Mouse (Mus musculus) myocyte (in vitro differentiated cells): Measurements from ENCODE around the gene Mgat4d.

ENCODE experiments used
- CEBPB ChIP-seq: IDR thresholded peaks from 2 replicates; pipeline ENCODE4 v1.6.1; 2011; ENCODE audit warnings: mild to moderate bottlenecking, moderate library complexity; ENCODE audit not compliant: poor library complexity, insufficient read depth, severe bottlenecking
- E2F4 ChIP-seq: IDR thresholded peaks from one replicate; pipeline ENCODE4 v1.6.1; 2011; ENCODE audit warnings: mild to moderate bottlenecking, control low read depth, moderate library complexity; ENCODE audit not compliant: insufficient read depth
- MAX ChIP-seq: IDR thresholded peaks from one replicate; pipeline ENCODE4 v1.6.1; 2011; ENCODE audit warnings: low read depth, mild to moderate bottlenecking, control low read depth
- MYOG ChIP-seq, 3 experiments: IDR thresholded peaks; one replicate each; pipeline ENCODE4 v1.6.1; 2011; ENCODE audit warnings: control low read depth in 2 of 3, low read depth in 2 of 3, mild to moderate bottlenecking in 2 of 3; ENCODE audit not compliant: insufficient read length in 2 of 3, control insufficient read depth in 1 of 3, insufficient read depth in 1 of 3
- POLR2A ChIP-seq: IDR thresholded peaks from one replicate; pipeline ENCODE4 v1.6.1; 2011; ENCODE audit warnings: low read depth, mild to moderate bottlenecking, control low read depth, moderate library complexity; ENCODE audit not compliant: insufficient read length
- TCF12 ChIP-seq: IDR thresholded peaks from one replicate; pipeline ENCODE4 v1.6.1; 2011; ENCODE audit warnings: mild to moderate bottlenecking, control low read depth; ENCODE audit not compliant: poor library complexity, insufficient read depth, severe bottlenecking
- USF1 ChIP-seq: IDR thresholded peaks from one replicate; pipeline ENCODE4 v1.6.1; 2011; ENCODE audit warnings: low read depth, mild to moderate bottlenecking, control low read depth, moderate library complexity

DNA sequence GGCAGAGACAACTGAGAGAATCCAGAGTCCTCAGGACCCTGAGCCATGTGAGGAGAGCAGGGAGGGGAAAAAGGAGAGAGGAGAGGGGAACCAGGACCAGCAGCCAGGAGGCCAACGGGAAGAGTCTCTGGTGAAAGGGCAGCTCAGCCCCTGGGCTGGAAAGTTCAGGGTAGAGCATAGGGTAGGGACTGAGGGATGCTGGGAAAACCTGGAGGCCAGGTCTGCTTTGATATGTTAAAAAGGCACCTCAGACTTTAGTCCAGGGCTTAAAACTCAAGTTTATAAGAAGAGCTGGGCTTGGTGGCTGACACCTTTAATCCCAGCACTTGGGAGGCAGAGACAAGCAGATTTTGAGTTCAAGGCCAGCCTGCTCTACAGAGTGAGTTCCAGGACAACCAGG lies 44.2 kb downstream of the Mgat4d start:
- TF ChIP-seq POLR2A = no peak
- TF ChIP-seq MYOG (IDR thresholded peaks at IDR 0.05; ENCODE audit: control insufficient read depth in 1 of 3, insufficient read depth in 1 of 3, insufficient read length in 2 of 3, low read depth in 2 of 3) = no peak
- TF ChIP-seq E2F4 = no peak
- TF ChIP-seq USF1 = no peak
- TF ChIP-seq MAX = no peak
- TF ChIP-seq TCF12 = no peak
- TF ChIP-seq CEBPB = no peak
